Mouse (Mus musculus) liver, postnatal 0 days (tissue): ENCODE measurements around the gene Gmip.

ENCODE experiments used
- CTCF ChIP-seq: sonication (generic); IDR thresholded peaks from 2 replicates; pipeline ENCODE4 v1.5.1; 2016; ENCODE audit warnings: antibody characterized with exemption, low read depth
- EP300 ChIP-seq: IDR thresholded peaks from 2 replicates; pipeline ENCODE4 v1.6.1; 2016; ENCODE audit warnings: antibody characterized with exemption, low read depth, mild to moderate bottlenecking

GRCm38 (mm10) chr8:69814881-69815280, 6.4 kb downstream of the Gmip start:
- TF ChIP-seq CTCF (no peak), EP300 (no peak)
